Mouse (Mus musculus) midbrain, embryonic 16.5 days (tissue): ENCODE data around the gene Dock6. TPM values are rescaled to one million over a fixed set of nuclear protein-coding genes. Genes with fewer than 3 reads are reported as not detected.
"Not testable (repeated sequence)": the region's sequence is repeated elsewhere in the genome, so short reads cannot be mapped to it uniquely, and the experiment has no call there.

Experiments used
- ATAC-seq: fragments of 200-750 bp; cut with Nextera tagmentation; 2 replicates; pipeline ENCODE4 v1.8.0; 2017; ENCODE audit warnings: moderate TSS enrichment
- H3K27ac ChIP-seq: fragments of 300-500 bp; sonication (generic); 2 replicates; pipeline ENCODE4 v1.5.1; 2014; ENCODE audit warnings: mild to moderate bottlenecking, low read length, mixed read lengths
- H3K27me3 ChIP-seq: fragments of 300-500 bp; sonication (generic); 2 replicates; pipeline ENCODE4 v1.6.1; 2014; ENCODE audit warnings: low read depth, low read length, mixed read lengths; ENCODE audit not compliant: control insufficient read depth, insufficient read depth
- H3K36me3 ChIP-seq: fragments of 300-500 bp; sonication (generic); 2 replicates; pipeline ENCODE4 v1.6.1; 2014; ENCODE audit warnings: mild to moderate bottlenecking, low read length, moderate library complexity, mixed read lengths; ENCODE audit not compliant: control insufficient read depth, insufficient read depth
- H3K4me1 ChIP-seq: fragments of 300-500 bp; sonication (generic); 2 replicates; pipeline ENCODE4 v1.6.1; 2014; ENCODE audit warnings: mild to moderate bottlenecking, low read length, mixed read lengths; ENCODE audit not compliant: control insufficient read depth, insufficient read depth
- H3K4me2 ChIP-seq: fragments of 300-500 bp; sonication (generic); 2 replicates; pipeline ENCODE4 v1.6.1; 2014; ENCODE audit warnings: mild to moderate bottlenecking, low read length, mixed read lengths
- H3K4me3 ChIP-seq: fragments of 300-500 bp; sonication (generic); 2 replicates; pipeline ENCODE4 v1.5.1; 2014; ENCODE audit warnings: low read depth, mild to moderate bottlenecking, low read length, moderate library complexity, mixed read lengths
- H3K9ac ChIP-seq: fragments of 300-500 bp; sonication (generic); 2 replicates; pipeline ENCODE4 v1.6.1; 2014; ENCODE audit warnings: low read depth, low read length, mixed read lengths
- H3K9me3 ChIP-seq: fragments of 300-500 bp; sonication (generic); replicated peaks from 2 replicates; pipeline ENCODE4 v1.6.1; 2014; ENCODE audit warnings: mild to moderate bottlenecking, low read length, mixed read lengths; ENCODE audit not compliant: control insufficient read depth, poor library complexity, severe bottlenecking
- WGBS: fragments of 180-500 bp; shearing (Covaris S2); extraction: QIAGEN DNeasy Blood & Tissue Kit; methylation state at CpG from one replicate; pipeline ENCODE4 v1.1.7; 2014; 5-methylcytosine and 5-hydroxymethylcytosine counted together
- polyA plus RNA-seq: library from polyadenylated mRNA; unstranded; fragments of >200 nt; fragmentation: Nextera tagmentation; extraction: Ambion mirVana; gene quantifications from 2 replicates; pipeline ENCODE4 v1.2.1, GENCODE M21; 2015

Gene Dock6
- polyA plus RNA-seq = 12.9 and 13.4 TPM in 2 replicates

DNA sequence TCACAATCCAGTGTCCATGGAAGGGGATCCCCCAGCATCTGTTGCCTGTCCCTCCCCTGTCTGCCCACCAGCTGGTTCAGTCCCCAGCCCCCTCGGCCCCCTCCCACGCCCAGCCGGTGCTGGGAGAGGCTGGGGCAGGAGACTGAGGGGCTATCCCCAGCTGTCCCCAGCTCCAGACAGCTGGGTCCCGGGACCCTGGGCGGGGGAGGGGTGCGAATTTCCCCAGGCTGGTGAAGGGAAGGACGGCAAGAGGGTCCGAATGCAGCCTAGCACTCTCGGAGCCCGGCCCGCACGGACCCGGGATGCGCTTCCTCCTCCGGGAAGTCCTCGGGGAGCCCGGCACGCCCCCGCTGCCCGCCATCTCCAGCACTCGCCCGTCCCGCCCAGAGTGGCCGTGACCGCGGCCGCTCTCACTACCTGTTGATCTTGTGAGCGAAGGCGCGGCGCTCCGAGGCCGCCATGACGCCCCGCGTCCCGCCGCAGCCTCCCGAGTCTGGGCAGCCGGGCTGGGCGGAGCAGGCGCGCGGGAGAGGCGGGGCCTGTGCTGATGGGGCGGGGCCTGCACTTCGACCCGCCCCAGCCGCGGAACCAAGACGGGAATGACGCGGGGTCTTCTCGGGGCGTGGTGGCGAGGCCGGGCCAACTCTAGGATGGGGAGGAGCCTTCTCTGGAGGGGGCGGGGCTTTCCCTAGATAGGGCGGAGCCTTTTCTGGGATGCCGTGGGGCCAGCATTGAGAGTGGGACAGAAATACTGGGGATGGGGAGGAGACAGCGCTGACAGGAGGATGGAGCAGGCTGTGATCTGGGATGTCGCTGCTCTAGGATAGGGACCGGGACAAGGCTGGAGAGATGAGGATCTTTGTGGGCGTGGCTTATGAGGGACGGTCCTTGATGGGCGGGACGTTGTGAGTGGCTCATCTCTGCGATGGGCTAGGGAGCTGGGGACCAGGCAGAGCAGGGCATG, at the start of gene Dock6:
Dock6 (minus strand) TSS at position 508 of the 964 bp plus-strand sequence.
- Histone ChIP-seq H3K4me3 (peak within 1 kb of the TSS; percentile 42), H3K36me3 (no peaks in the 10 kb centered on the region), H3K9me3 (no peaks in the 10 kb centered on the region), H3K27me3 (no peaks in the 10 kb centered on the region), H3K9ac (peak within 1 kb of the TSS; percentile 57), H3K4me1 (peaks cover 6% of the 10 kb centered on the region), H3K4me2 (peak within 1 kb of the TSS; percentile 66), H3K27ac (peak within 1 kb of the TSS; percentile 48; the same call in 1 of the 2 replicates)
- peak; percentile 85 for ATAC-seq
- under 1% methylated on average over 57 of the region's 68 CpGs for WGBS

DNA sequence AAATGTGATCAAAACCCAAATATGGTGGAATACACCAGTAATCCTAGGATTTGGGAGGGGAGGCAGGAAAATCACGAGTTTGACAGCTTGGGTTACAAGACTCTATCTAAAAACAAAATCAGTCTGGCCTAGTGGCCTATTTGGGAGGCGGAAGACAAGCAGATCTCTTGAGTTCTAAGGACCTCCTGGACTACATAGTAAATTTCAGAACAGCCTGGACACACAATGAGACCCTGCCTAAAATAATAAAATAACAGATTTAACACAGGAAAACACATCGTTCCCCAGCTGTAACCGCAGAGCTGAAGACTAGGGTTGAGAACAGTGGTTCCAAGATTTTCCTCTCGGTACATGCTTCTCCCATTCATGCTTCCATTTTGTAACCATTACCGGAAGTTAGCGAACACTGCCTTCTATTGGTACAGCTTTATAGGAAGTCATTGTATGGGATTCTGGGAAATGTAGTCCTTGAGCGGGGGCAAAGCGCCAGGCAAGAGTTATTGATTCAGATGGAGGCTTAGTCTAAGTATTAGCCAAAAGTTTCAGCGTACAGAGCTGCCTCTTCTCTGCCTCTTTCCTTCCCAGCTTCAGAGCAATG, 48.9 kb upstream of the Dock6 start:
- Histone ChIP-seq H3K4me3 (peak overlapping the region; percentile 47), H3K4me2 (peak overlapping the region; percentile 53), H3K36me3 (no peaks in the 10 kb centered on the region), H3K27ac (peak overlapping the region; percentile 25), H3K4me1 (peaks cover 6% of the 10 kb centered on the region; the same call in 1 of the 2 replicates), H3K9ac (peak overlapping the region; percentile 61; the same call in 1 of the 2 replicates), H3K9me3 (no peaks in the 10 kb centered on the region), H3K27me3 (no peaks in the 10 kb centered on the region; the same call in none of the 2 replicates)
- WGBS = 15% methylated on average over 10 of the region's 10 CpGs
- ATAC-seq = peak; percentile 92

DNA sequence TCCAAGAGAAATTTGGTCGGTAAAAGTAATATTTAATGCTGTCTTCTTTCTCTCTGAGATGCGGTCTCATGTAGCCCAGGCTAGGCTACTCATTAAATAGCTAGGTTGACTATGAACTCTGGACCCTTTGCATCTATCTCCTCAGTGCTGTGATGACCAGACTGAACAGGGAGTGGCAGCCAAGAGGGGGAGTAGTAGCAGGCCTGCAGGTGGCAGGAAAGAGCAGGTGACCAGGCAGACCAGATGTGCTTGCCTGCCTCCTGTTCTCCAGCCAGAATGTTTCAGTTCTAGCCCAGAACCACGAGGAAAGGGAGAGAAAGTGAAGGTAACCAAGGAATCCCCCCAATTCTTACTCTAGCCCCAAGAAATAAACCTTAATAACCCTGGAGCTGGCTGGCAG, 36.8 kb upstream of the Dock6 start:
- no peaks in the 10 kb centered on the region for H3K4me1 ChIP-seq
- WGBS = 68% methylated on average over 3 of the region's 3 CpGs
- H3K36me3 ChIP-seq = no peaks in the 10 kb centered on the region
- no peaks in the 10 kb centered on the region for H3K9me3 ChIP-seq
- H3K9ac ChIP-seq = no peak overlapping the region
- H3K4me3 ChIP-seq = no peak overlapping the region
- no peak overlapping the region for H3K27ac ChIP-seq
- no peak for ATAC-seq
- H3K4me2 ChIP-seq = no peak overlapping the region
- H3K27me3 ChIP-seq = no peaks in the 10 kb centered on the region

DNA sequence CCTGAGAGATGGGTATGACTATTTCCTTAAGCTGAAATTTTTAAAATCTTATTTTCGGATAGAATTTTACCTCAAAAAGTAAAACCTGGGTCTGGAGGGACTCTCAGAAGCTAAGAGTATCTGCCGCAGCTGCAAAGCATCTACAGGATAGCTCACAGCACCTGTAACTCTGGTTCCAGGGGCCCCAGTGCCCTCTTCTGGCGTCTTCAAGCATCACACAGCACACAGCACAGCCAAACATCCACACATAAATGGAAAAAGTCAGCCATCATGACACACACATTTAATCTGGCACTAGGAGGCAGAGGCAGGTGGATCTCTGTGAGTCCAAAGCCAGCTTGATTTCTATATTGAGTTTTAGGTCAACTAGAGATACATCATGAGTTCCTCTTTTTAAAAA, 24.2 kb upstream of the Dock6 start:
- Histone ChIP-seq H3K4me3 (no peak overlapping the region), H3K36me3 (no peaks in the 10 kb centered on the region), H3K27ac (no peak overlapping the region), H3K9ac (no peak overlapping the region), H3K4me1 (no peaks in the 10 kb centered on the region), H3K27me3 (no peaks in the 10 kb centered on the region; the same call in 1 of the 2 replicates), H3K9me3 (no peaks in the 10 kb centered on the region), H3K4me2 (no peak overlapping the region)
- ATAC-seq = no peak
- WGBS = 61% methylated on average over 3 of the region's 3 CpGs

DNA sequence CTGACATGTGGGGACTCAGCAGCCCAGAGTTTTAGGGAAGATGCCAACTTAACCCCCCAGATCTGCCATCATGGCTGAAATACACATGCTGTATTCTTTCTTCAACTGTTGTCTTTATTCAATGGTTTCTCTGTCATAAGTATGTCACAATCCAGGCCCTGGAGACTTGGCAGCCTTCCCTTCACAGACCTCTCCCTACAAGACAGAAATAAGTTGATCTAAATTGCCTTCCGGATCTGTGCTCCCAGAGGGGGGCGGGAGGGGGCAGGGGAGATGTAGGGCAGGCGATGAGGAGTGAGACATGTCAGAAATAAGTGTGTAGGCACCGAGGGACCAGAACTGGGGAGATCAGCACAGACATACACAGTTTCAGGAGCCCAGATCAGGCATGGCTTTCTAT, 19.8 kb upstream of the Dock6 start:
- no peaks in the 10 kb centered on the region for H3K9me3 ChIP-seq
- no peak overlapping the region for H3K27ac ChIP-seq
- ATAC-seq = no peak
- no peaks in the 10 kb centered on the region for H3K4me1 ChIP-seq
- H3K4me2 ChIP-seq = no peak overlapping the region
- no peak overlapping the region for H3K9ac ChIP-seq
- WGBS = 65% methylated on average over 4 of the region's 4 CpGs
- H3K4me3 ChIP-seq = no peak overlapping the region
- H3K36me3 ChIP-seq = no peaks in the 10 kb centered on the region
- no peaks in the 10 kb centered on the region; the same call in 1 of the 2 replicates for H3K27me3 ChIP-seq

DNA sequence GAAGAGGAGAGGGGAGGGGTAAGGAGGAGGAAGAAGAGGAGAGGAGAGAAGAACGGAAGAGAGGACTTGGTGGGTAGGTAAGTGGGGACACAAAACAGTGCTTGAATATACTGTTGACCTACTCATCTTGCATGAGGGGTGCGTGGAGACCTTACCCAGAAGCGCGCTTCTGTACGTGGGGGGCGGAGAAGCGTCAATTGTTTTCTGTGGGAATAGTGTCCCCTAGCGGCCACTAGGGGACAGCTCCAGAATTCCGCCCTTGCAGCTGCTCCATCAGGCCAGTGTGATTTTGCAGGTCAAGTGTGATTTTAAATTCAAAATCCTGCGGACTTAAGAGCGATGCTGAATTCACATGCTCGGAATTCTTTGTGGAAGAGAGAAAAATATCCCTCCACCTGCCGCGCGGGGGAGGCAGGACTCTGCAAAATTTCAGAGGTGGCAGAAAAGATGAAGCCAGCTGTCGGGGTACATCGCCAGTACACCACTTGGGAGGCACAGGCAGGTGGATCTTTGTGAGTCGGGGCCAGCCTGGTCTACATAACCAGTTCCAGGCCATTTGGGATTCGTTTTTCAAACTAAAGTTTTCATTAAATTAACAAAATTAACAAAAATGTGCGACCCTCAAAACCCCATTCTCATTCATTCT, 18.6 kb upstream of the Dock6 start:
- no peak overlapping the region for H3K27ac ChIP-seq
- WGBS = 13% methylated on average over 20 of the region's 20 CpGs
- no peaks in the 10 kb centered on the region for H3K4me1 ChIP-seq
- no peaks in the 10 kb centered on the region for H3K36me3 ChIP-seq
- H3K4me2 ChIP-seq = peak overlapping the region; percentile 53
- no peaks in the 10 kb centered on the region for H3K9me3 ChIP-seq
- no peaks in the 10 kb centered on the region; the same call in 1 of the 2 replicates for H3K27me3 ChIP-seq
- peak overlapping the region; percentile 24 for H3K4me3 ChIP-seq
- H3K9ac ChIP-seq = peak overlapping the region; percentile 26
- peak; percentile 68 for ATAC-seq

DNA sequence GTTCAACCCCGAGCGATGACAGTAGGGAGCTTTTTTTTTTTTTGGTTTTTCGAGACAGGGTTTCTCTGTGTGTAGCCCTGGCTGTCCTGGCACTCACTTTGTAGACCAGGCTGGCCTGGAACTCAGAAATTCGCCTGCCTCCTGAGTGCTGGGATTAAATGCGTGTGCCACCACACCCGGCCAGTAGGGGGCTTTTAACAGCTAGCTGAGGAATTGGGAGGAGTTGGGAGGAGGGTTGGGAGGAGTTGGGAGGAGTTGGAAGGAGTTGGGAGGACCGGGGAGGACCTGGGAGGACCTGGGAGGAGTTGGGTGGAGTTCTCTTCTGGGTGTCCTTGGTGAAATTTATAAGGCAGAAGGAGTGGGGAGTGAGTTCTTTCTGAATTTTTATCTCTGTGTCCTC, 16.9 kb upstream of the Dock6 start:
- H3K27ac ChIP-seq, H3K9ac ChIP-seq, H3K4me3 ChIP-seq, H3K9me3 ChIP-seq, ATAC-seq, H3K36me3 ChIP-seq, H3K27me3 ChIP-seq, H3K4me2 ChIP-seq, H3K4me1 ChIP-seq: not testable (repeated sequence)
- WGBS = 62% methylated on average over 7 of the region's 7 CpGs

DNA sequence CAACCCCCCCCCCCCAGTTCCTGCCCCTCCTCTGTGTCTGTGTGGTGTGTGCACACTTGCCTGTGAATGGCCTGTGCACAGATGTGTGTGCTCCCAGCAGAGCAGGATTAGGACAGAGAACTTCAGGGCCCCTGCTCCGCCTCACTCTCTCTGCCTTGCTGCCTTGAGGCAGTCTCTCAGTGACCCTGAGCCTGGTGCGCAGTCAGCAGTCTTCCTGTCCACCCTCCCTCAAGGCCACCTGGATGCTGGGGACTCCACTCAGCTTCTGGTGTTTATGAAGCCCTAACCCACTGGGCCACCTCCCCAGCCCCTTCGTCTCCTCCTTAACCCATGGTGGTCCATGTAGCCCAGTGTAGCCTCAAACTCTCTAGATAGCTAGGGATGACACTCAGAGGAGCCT, 15.3 kb upstream of the Dock6 start:
- H3K9ac ChIP-seq = no peak overlapping the region
- no peaks in the 10 kb centered on the region; the same call in 1 of the 2 replicates for H3K27me3 ChIP-seq
- H3K9me3 ChIP-seq = no peaks in the 10 kb centered on the region
- H3K4me2 ChIP-seq = no peak overlapping the region
- no peaks in the 10 kb centered on the region for H3K36me3 ChIP-seq
- WGBS = 82% methylated on average over 3 of the region's 3 CpGs
- no peaks in the 10 kb centered on the region for H3K4me1 ChIP-seq
- H3K27ac ChIP-seq = no peak overlapping the region
- H3K4me3 ChIP-seq = no peak overlapping the region
- no peak for ATAC-seq
